Mouse (Mus musculus) hindbrain, embryonic 15.5 days (tissue): Measurements from ENCODE around the gene Ksr1. TPM values are rescaled to one million over a fixed set of nuclear protein-coding genes. Genes with fewer than 3 reads are reported as not detected.

Experiments used
- ATAC-seq: fragments of 200-750 bp; cut with Nextera tagmentation; 2 replicates; pipeline ENCODE4 v1.8.0; 2017; ENCODE audit warnings: low read depth, moderate number of reproducible peaks, moderate TSS enrichment; ENCODE audit not compliant: low FRiP score
- H3K27ac ChIP-seq: fragments of 300-500 bp; sonication (generic); replicated peaks from 2 replicates; pipeline ENCODE4 v1.5.1; 2015; ENCODE audit warnings: mild to moderate bottlenecking, inconsistent platforms
- H3K27me3 ChIP-seq: fragments of 300-500 bp; sonication (generic); 2 replicates; pipeline ENCODE4 v1.6.1; 2015; ENCODE audit warnings: control low read depth, inconsistent platforms
- H3K36me3 ChIP-seq: fragments of 300-500 bp; sonication (generic); 2 replicates; pipeline ENCODE4 v1.6.1; 2015; ENCODE audit warnings: control low read depth, inconsistent platforms
- H3K4me1 ChIP-seq: fragments of 300-500 bp; sonication (generic); replicated peaks from 2 replicates; pipeline ENCODE4 v1.6.1; 2015; ENCODE audit warnings: control low read depth, inconsistent platforms
- H3K4me2 ChIP-seq: fragments of 300-500 bp; sonication (generic); 2 replicates; pipeline ENCODE4 v1.6.1; 2015; ENCODE audit warnings: moderate library complexity, mild to moderate bottlenecking, inconsistent platforms
- H3K4me3 ChIP-seq: fragments of 300-500 bp; sonication (generic); 2 replicates; pipeline ENCODE4 v1.5.1; 2015; ENCODE audit warnings: mild to moderate bottlenecking, inconsistent platforms
- H3K9ac ChIP-seq: fragments of 300-500 bp; sonication (generic); 2 replicates; pipeline ENCODE4 v1.6.1; 2015; ENCODE audit warnings: inconsistent platforms
- H3K9me3 ChIP-seq: fragments of 300-500 bp; sonication (generic); 2 replicates; pipeline ENCODE4 v1.6.1; 2016; ENCODE audit warnings: control low read depth, inconsistent platforms
- WGBS: fragments of 180-500 bp; shearing (Covaris S2); methylation state at CpG from one replicate; pipeline ENCODE4 v1.1.7; 2015; 5-methylcytosine and 5-hydroxymethylcytosine counted together
- polyA plus RNA-seq: library from polyadenylated mRNA; unstranded; fragments of >200 nt; fragmentation: Nextera tagmentation; extraction: Ambion mirVana; gene quantifications from 2 replicates; pipeline ENCODE4 v1.2.1, GENCODE M21; 2015

The Ksr1 gene
- polyA plus RNA-seq, 1 experiment from 2014 or later, result 5.0 TPM

DNA sequence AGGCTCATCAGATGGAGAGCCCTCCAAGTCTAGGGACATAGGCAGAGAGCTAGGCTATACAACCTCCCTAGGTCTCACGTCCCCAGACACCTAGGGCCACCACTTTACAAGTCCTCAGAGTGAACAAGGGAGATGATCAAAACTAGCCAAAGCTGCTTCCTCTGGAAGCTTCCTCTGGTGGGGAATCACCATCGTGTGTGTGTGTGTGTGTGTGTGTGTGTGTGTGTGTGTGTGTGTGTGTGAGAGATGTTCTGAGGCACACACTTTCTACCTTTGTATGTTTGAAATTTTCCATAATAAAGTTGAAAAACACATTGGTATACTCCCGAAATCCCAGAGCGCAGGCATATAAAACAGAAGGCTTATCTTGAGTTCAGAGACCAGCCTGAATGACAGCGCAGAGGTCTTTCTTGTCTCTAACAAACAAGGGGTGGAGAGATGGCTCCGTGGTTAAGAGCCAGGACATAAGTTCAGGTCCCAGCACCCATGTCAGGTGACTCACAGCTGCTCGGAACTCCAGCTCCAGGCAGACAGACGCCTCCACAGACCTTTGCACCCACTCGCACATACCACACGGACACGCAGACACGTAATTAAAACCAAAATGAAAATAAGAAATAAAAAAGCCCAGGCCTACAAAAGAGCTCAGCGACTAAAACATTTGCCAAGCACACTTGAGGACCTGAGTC, 11.6 kb downstream of the Ksr1 start:
- Histone ChIP-seq H3K27me3 (no peaks in the 10 kb centered on the region), H3K9me3 (no peaks in the 10 kb centered on the region), H3K9ac (no peak overlapping the region), H3K4me1 (peaks cover 12% of the 10 kb centered on the region), H3K4me2 (no peak overlapping the region), H3K4me3 (no peak overlapping the region), H3K36me3 (no peaks in the 10 kb centered on the region), H3K27ac (no peak overlapping the region)
- WGBS, result 85% methylated on average over 13 of the region's 13 CpGs
- no peak for ATAC-seq

- WGBS, result 86% methylated on average over 9 of the region's 9 CpGs
- Histone ChIP-seq H3K27ac (no peak overlapping the region), H3K9me3 (no peaks in the 10 kb centered on the region), H3K27me3 (no peaks in the 10 kb centered on the region), H3K36me3 (no peaks in the 10 kb centered on the region), H3K9ac (no peak overlapping the region), H3K4me1 (peaks cover 12% of the 10 kb centered on the region), H3K4me2 (no peak overlapping the region), H3K4me3 (no peak overlapping the region)
- no peak for ATAC-seq
These were observed 12.2 kb downstream of the Ksr1 start for GRCm38 (mm10) chr11:79133961-79134360.

- Histone ChIP-seq H3K27me3 (no peaks in the 10 kb centered on the region), H3K4me2 (no peak overlapping the region), H3K27ac (no peak overlapping the region), H3K9me3 (no peaks in the 10 kb centered on the region), H3K9ac (no peak overlapping the region), H3K4me3 (no peak overlapping the region), H3K4me1 (peaks cover 12% of the 10 kb centered on the region), H3K36me3 (no peaks in the 10 kb centered on the region)
- WGBS, result 94% methylated on average over 5 of the region's 5 CpGs
- ATAC-seq, result no peak
These were observed 13.2 kb downstream of the Ksr1 start for GRCm38 (mm10) chr11:79133051-79133450.

DNA sequence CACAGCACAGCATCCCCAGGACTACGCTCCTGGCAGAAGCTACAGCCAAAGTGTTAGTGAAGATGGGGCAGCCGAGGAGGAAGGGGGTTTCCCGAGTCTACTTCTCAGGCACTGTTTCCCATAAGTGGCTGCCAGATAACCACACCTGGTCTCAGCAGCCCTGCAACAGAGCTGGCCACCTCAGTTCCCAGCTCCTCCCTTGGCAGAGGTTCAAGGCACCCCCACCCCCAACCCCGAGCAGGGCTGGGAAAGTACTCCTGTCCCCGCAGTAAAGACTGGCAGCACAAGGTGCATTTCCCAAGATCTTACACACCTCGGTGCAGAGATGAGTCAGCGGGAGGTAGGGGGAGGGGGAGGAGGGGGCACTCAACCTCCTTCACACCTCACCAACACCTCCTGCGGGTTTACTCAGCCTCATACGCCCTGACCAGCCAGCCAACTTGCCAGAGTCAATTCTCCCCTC, 14.2 kb downstream of the Ksr1 start:
- H3K27me3 ChIP-seq, result no peaks in the 10 kb centered on the region
- H3K4me3 ChIP-seq, result no peak overlapping the region
- H3K27ac ChIP-seq, result no peak overlapping the region
- ATAC-seq, result no peak
- no peak overlapping the region for H3K4me2 ChIP-seq
- 71% methylated on average over 9 of the region's 9 CpGs for WGBS
- H3K9ac ChIP-seq, result no peak overlapping the region
- H3K9me3 ChIP-seq, result no peaks in the 10 kb centered on the region
- H3K4me1 ChIP-seq, result peaks cover 9% of the 10 kb centered on the region
- H3K36me3 ChIP-seq, result no peaks in the 10 kb centered on the region

DNA sequence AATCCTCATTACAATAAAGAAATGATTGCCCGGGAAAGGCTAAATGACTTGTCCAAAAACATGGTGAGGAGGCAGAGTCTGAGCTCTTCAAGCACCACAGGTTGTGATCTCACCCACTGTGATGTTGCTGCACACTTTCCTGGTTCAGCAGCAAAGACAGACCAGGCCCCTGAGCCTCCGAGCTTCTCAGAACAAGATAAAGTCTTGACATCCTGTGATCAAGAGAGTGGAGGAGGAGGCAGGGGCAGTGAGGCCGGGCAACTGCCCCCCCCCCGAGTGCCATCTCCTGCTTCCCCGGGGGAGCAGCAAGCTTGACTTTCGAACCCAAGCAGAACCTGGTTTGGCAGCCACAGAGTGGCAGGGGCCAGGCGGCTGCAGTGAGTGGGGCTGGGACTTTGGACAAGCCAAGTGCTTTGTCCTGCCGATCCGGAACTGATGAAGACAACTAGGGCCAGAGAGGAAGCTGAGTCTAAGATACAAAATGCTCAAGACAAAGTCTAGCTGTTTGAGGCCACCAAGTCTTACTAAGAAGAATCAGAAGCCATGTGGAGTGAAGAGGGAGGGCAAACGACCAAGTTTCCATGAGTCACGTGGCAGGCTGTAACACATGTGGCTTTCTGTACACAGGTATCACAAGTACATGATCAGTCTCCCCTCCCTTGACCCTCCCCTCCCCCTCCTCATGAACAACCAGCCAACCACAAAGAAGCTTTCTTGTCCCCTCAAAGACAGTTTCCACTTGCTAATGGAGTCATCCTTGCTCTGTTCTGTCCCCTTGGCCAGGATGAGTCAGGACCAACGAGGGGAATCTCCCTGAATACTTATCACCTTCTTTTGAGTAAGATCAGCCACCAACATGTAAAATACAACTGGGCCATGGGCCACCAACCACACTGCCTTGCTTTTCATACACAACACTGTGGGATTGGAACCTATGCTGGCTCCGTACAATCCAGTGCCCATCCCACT, 16.5 kb downstream of the Ksr1 start:
- Histone ChIP-seq H3K4me1 (no peaks in the 10 kb centered on the region; the same call in 1 of the 2 replicates), H3K4me2 (no peak overlapping the region), H3K27me3 (no peaks in the 10 kb centered on the region), H3K36me3 (no peaks in the 10 kb centered on the region), H3K4me3 (no peak overlapping the region), H3K9ac (no peak overlapping the region), H3K27ac (no peak overlapping the region), H3K9me3 (no peaks in the 10 kb centered on the region)
- ATAC-seq, result no peak
- WGBS, result 76% methylated on average over 13 of the region's 13 CpGs

DNA sequence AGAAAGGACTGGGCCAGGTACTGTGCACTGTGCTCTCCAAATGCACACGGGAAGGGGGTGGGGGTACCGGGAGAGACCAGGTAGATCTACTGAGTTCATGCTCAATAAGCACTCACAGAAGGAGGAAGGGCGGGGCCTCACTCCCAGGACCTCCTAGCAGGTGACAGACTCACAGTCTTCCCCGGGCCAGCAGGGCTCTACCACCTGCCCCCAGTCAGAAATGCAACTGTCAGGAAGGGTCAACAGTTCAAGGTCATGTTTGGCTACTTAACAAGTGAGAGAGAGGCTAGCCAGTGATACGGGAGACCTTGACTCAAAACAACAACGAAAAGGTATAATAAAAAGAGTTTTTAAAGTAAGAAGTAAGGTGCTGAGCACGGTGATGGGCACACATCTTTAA, 18.0 kb downstream of the Ksr1 start:
- 92% methylated on average over 7 of the region's 7 CpGs for WGBS
- no peak for ATAC-seq
- Histone ChIP-seq H3K4me1 (no peaks in the 10 kb centered on the region; the same call in 1 of the 2 replicates), H3K9ac (no peak overlapping the region), H3K4me2 (no peak overlapping the region), H3K9me3 (no peaks in the 10 kb centered on the region), H3K36me3 (no peaks in the 10 kb centered on the region), H3K4me3 (no peak overlapping the region), H3K27ac (no peak overlapping the region), H3K27me3 (no peaks in the 10 kb centered on the region)

- no peaks in the 10 kb centered on the region for H3K27me3 ChIP-seq
- H3K4me3 ChIP-seq, result no peak overlapping the region
- WGBS, result 84% methylated on average over 3 of the region's 3 CpGs
- no peaks in the 10 kb centered on the region; the same call in 1 of the 2 replicates for H3K4me1 ChIP-seq
- no peaks in the 10 kb centered on the region for H3K9me3 ChIP-seq
- ATAC-seq, result no peak
- H3K9ac ChIP-seq, result no peak overlapping the region
- H3K27ac ChIP-seq, result no peak overlapping the region
- no peak overlapping the region for H3K4me2 ChIP-seq
- H3K36me3 ChIP-seq, result no peaks in the 10 kb centered on the region
These were observed 19.2 kb downstream of the Ksr1 start for GRCm38 (mm10) chr11:79126963-79127362.

GRCm38 (mm10) chr11:79125775-79126174, 20.4 kb downstream of the Ksr1 start:
- Histone ChIP-seq H3K4me3 (no peak overlapping the region), H3K9me3 (no peaks in the 10 kb centered on the region), H3K4me2 (no peak overlapping the region), H3K27ac (no peak overlapping the region), H3K4me1 (no peaks in the 10 kb centered on the region; the same call in 1 of the 2 replicates), H3K27me3 (no peaks in the 10 kb centered on the region), H3K36me3 (no peaks in the 10 kb centered on the region), H3K9ac (no peak overlapping the region)
- 71% methylated on average over 8 of the region's 8 CpGs for WGBS
- no peak for ATAC-seq

GRCm38 (mm10) chr11:79122556-79122955, 23.7 kb downstream of the Ksr1 start:
- Histone ChIP-seq H3K36me3 (no peaks in the 10 kb centered on the region), H3K4me3 (no peak overlapping the region), H3K4me2 (no peak overlapping the region), H3K27ac (no peak overlapping the region), H3K9me3 (no peaks in the 10 kb centered on the region), H3K4me1 (peaks cover 10% of the 10 kb centered on the region), H3K9ac (no peak overlapping the region), H3K27me3 (no peaks in the 10 kb centered on the region)
- WGBS, result 90% methylated on average over 10 of the region's 10 CpGs
- ATAC-seq, result no peak

DNA sequence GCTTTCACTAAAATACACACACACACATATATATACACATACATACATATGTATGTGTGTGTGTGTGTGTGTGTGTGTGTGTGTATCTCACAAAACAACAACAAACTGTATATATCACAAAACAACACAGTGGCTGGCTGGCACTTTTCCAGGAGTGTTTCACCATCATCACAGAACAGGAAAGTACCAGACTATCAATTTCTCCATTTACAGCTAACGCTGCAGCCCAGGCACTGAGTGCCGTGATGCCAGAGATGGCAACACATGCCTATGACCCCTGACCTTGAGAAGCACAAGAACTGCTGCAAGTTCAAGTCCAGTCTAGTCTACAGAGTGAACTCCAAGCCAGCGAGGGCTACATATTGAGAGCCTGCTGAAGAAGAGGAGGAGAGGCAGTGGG, 26.1 kb downstream of the Ksr1 start:
- H3K9me3 ChIP-seq, result no peaks in the 10 kb centered on the region
- 83% methylated on average over 3 of the region's 3 CpGs for WGBS
- no peak overlapping the region for H3K27ac ChIP-seq
- no peak overlapping the region for H3K4me2 ChIP-seq
- no peak overlapping the region for H3K4me3 ChIP-seq
- no peak for ATAC-seq
- H3K27me3 ChIP-seq, result no peaks in the 10 kb centered on the region
- H3K4me1 ChIP-seq, result peaks cover 33% of the 10 kb centered on the region
- no peaks in the 10 kb centered on the region for H3K36me3 ChIP-seq
- no peak overlapping the region for H3K9ac ChIP-seq

GRCm38 (mm10) chr11:79118918-79119377, 27.3 kb downstream of the Ksr1 start:
- no peaks in the 10 kb centered on the region for H3K36me3 ChIP-seq
- no peaks in the 10 kb centered on the region for H3K27me3 ChIP-seq
- no peaks in the 10 kb centered on the region for H3K9me3 ChIP-seq
- H3K9ac ChIP-seq, result no peak overlapping the region
- peaks cover 39% of the 10 kb centered on the region for H3K4me1 ChIP-seq
- H3K4me2 ChIP-seq, result no peak overlapping the region
- ATAC-seq, result no peak
- no peak overlapping the region for H3K4me3 ChIP-seq
- no peak overlapping the region for H3K27ac ChIP-seq
- WGBS, result 74% methylated on average over 5 of the region's 5 CpGs

GRCm38 (mm10) chr11:79116665-79117064, 29.5 kb downstream of the Ksr1 start:
- WGBS, result 13% methylated on average over 9 of the region's 9 CpGs
- no peaks in the 10 kb centered on the region for H3K36me3 ChIP-seq
- H3K4me2 ChIP-seq, result no peak overlapping the region
- no peaks in the 10 kb centered on the region for H3K27me3 ChIP-seq
- H3K4me3 ChIP-seq, result no peak overlapping the region
- ATAC-seq, result peak; percentile 62; the same call in 1 of the 2 replicates
- H3K9me3 ChIP-seq, result no peaks in the 10 kb centered on the region
- peak overlapping the region; percentile 20 for H3K27ac ChIP-seq
- H3K9ac ChIP-seq, result no peak overlapping the region
- peaks cover 39% of the 10 kb centered on the region for H3K4me1 ChIP-seq
